Mouse (Mus musculus) forebrain, embryonic 11.5 days (tissue): ENCODE measurements around the gene Vmn1r21. TPM values are rescaled to one million over a fixed set of nuclear protein-coding genes. Genes with fewer than 3 reads are reported as not detected.

Experiments
- ATAC-seq: fragments of 200-750 bp; cut with Nextera tagmentation; replicated peaks from 2 replicates; pipeline ENCODE4 v1.8.0; 2017; ENCODE audit warnings: moderate TSS enrichment; ENCODE audit not compliant: low FRiP score
- DNase-seq: peaks from one replicate; pipeline ENCODE4 v3.0.0-alpha.2; 2017; ENCODE audit warnings: low spot score
- H3K27ac ChIP-seq: fragments of 300-500 bp; sonication (generic); 2 replicates; pipeline ENCODE4 v1.5.1; 2014; ENCODE audit warnings: low read depth, low read length
- H3K27me3 ChIP-seq: fragments of 300-500 bp; sonication (generic); 2 replicates; pipeline ENCODE4 v1.6.1; 2014; ENCODE audit warnings: mild to moderate bottlenecking, low read length, mixed read lengths; ENCODE audit not compliant: control insufficient read depth, insufficient read depth
- H3K36me3 ChIP-seq: fragments of 300-500 bp; sonication (generic); 2 replicates; pipeline ENCODE4 v1.6.1; 2014; ENCODE audit warnings: mild to moderate bottlenecking, low read length, moderate library complexity, mixed read lengths; ENCODE audit not compliant: control insufficient read depth, insufficient read depth
- H3K4me1 ChIP-seq: fragments of 300-500 bp; sonication (generic); replicated peaks from 2 replicates; pipeline ENCODE4 v1.6.1; 2014; ENCODE audit warnings: low read length, mixed read lengths; ENCODE audit not compliant: control insufficient read depth, insufficient read depth
- H3K4me2 ChIP-seq: fragments of 300-500 bp; sonication (generic); 2 replicates; pipeline ENCODE4 v1.6.1; 2014; ENCODE audit warnings: low read depth, mild to moderate bottlenecking, low read length, moderate library complexity, mixed read lengths; ENCODE audit not compliant: severe bottlenecking
- H3K4me3 ChIP-seq: fragments of 300-500 bp; sonication (generic); 2 replicates; pipeline ENCODE4 v1.5.1; 2014; ENCODE audit warnings: low read depth, low read length
- H3K9ac ChIP-seq: fragments of 300-500 bp; sonication (generic); 2 replicates; pipeline ENCODE4 v1.6.1; 2014; ENCODE audit warnings: low read length
- H3K9me3 ChIP-seq: fragments of 300-500 bp; sonication (generic); 2 replicates; pipeline ENCODE4 v1.6.1; 2016; ENCODE audit warnings: low read length, mixed read lengths; ENCODE audit not compliant: control insufficient read depth
- WGBS: fragments of 180-500 bp; shearing (Covaris S2); extraction: QIAGEN DNeasy Blood & Tissue Kit; methylation state at CpG from one replicate; pipeline ENCODE4 v1.1.7; 2014; 5-methylcytosine and 5-hydroxymethylcytosine counted together
- polyA plus RNA-seq: library from polyadenylated mRNA; unstranded; fragments of >200 nt; fragmentation: Nextera tagmentation; extraction: Ambion mirVana; gene quantifications from 2 replicates; pipeline ENCODE4 v1.2.1, GENCODE M21; 2014

Vmn1r21 gene
- polyA plus RNA-seq, 1 experiment from 2014 or later = not detected

DNA sequence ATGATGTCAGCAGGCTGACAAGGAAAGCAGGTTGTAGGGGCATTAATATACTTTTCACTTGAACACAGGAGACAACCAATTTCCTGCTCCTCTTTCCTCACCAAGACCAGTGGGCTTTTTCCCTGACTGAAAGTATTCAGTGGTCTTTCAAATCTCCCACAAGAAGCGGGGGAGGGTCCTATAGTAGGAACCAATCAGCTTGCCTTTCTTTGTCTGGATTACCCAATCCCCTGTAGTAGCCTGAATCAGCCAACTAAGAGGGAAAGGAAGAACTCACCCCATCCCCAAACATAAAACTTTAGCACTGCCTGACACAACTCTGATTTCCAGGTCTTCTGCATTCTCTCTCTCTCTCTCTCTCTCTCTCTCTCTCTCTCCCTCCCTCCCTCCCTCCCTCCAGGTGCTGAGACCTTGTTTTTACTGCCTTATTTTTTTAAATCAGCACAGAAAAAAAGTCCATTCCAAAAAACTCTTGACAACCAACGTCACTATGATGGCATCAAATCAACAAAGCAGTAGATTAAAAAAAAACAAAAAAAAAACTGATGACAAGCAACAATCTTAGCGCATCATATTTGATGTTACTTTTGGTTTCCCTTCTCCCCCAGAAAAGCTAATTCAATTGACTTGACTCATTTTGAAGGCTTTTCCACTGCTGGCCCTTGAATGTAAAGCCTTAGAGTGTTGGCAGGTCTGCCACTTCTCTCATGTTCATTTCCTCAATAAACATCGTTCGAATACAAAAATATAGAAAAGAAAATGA, 27.3 kb downstream of the Vmn1r21 start:
- 63% methylated on average over 5 of the region's 5 CpGs for WGBS
- peak overlapping the region; percentile 25; the same call in 1 of the 2 replicates for H3K27ac ChIP-seq
- ATAC-seq = peak; percentile 84

DNA sequence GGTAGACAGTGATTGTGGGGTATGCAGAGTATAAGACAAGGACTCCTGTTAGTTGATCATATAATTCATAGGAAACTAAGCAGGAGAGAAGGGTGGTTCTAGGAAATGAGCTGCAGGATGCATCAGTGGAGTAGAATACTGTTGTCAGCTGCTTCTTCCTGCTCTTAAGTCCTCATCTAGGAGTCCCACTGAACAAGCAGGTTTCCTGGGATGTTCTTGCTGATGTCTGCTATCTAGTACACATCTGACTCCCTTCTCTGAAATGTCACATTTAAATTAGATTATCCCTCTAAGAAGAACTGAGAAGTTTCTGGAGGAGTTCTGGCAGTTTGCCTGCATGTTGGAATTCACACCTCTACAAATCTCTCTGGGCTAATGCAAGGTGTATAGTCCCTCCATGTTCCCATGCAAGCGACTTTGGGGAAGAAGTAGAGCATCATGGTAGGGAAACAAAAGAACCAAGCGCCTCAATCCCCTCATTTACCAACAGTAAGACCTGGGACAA, 35.7 kb downstream of the Vmn1r21 start:
- Histone ChIP-seq H3K27ac (no peak overlapping the region), H3K27me3 (no peaks in the 10 kb centered on the region), H3K4me1 (no peaks in the 10 kb centered on the region), H3K9me3 (no peaks in the 10 kb centered on the region), H3K9ac (no peak overlapping the region), H3K4me2 (no peak overlapping the region), H3K36me3 (no peaks in the 10 kb centered on the region), H3K4me3 (no peak overlapping the region)
- WGBS = 87% methylated on average over 2 of the region's 2 CpGs
- ATAC-seq (no peak), DNase-seq (no peak)

More for the DNA sequence above, 27.3 kb downstream of the Vmn1r21 start:
- no peak overlapping the region; the same call in 1 of the 2 replicates for H3K4me3 ChIP-seq
- H3K9ac ChIP-seq = no peak overlapping the region
- peak overlapping the region; percentile 43; the same call in 1 of the 2 replicates for H3K4me2 ChIP-seq
- no peaks in the 10 kb centered on the region for H3K4me1 ChIP-seq
- no peaks in the 10 kb centered on the region for H3K27me3 ChIP-seq
- H3K9me3 ChIP-seq = no peaks in the 10 kb centered on the region
- peak; percentile 57 for DNase-seq
- no peaks in the 10 kb centered on the region for H3K36me3 ChIP-seq

DNA sequence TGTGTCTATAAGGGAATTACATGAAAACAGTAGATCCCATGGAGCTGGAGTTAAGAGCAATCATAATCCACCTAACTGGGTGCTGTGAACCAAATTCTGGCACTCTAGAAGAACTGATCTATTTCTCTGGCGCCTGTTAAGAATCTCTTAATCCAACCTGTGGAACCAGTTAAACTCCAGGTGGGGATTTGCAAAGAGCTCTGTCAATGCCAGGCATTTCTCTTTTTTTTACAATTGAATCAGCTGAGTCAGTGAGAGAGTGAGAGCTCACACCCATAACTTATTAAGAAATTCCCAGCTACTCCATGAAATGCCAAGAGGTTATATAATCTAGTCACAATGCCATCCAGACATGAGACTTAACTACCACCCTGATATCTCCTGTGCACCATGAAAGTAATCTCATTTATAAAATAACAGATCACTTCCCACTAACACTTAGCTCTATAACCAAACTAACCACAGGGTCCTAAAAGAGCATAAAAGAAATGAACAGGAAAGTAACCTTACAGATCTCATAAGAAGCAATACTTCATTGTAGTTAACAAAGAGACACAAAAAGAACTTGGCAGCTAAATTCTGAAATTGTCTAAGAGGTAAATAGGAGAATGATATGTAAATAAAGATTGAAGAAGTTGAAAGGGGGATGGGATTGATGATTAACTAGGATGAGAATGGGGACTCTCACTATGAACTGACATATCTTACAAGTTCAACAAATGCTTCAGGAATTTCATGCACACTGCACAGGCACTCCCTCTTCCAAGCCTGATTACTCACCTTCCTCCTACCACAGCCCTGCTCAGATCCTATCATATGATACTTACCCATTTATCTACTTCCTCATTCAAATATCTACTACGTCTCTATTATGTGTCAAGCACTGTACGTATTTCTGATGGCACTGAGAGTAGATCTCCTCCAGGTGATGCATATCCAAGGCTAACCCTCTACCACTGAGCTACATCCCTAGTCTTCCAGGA, 38.1 kb downstream of the Vmn1r21 start:
- no peaks in the 10 kb centered on the region for H3K4me1 ChIP-seq
- 87% methylated on average over 3 of the region's 3 CpGs for WGBS
- DNase-seq = no peak

DNA sequence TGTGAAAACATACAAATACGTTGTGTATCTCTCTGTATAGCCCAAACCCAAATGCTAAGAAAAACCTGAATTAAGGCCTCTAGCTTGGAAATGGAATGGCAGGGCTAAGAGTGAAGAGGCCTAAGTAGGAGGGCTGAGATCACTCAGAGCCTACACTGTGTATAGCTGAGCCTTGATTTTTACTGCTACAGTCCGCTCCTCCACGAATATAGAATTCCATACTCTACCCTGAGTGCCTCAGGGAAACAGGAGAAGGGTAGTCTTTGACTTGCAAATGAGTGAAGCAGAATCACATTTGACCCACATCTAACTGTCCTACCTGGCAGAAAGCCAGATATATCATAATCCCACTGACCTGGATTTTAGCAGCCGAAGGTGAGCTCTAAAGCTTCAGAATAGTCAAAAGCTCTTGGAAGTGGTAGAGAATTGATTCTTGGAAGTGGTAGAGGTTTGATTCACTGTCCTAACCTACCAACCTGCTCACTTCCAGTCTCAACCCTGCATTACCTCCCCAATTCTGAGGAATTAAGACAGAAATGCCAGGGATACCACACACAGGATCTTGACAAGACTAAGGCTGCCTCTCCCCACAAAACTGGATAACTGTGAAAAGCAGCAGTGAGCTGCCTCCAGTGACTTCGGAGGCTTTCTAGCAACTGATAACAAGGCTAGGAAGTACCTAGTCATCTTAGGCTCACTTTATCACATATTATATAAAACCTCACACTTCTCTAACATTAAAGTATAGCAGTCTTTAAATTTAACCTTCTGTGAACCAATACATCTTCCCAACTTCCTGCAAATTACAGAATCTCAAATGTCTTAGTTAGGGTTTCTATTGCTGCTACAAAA, 44.7 kb downstream of the Vmn1r21 start:
- Histone ChIP-seq H3K27me3 (no peaks in the 10 kb centered on the region), H3K4me1 (no peaks in the 10 kb centered on the region)
- 92% methylated on average over 5 of the region's 5 CpGs for WGBS

More for the DNA sequence above, 38.1 kb downstream of the Vmn1r21 start:
- Histone ChIP-seq H3K9ac (no peak overlapping the region), H3K9me3 (no peaks in the 10 kb centered on the region), H3K27ac (no peak overlapping the region), H3K36me3 (no peaks in the 10 kb centered on the region), H3K4me2 (no peak overlapping the region), H3K4me3 (no peak overlapping the region), H3K27me3 (no peaks in the 10 kb centered on the region)
- ATAC-seq = no peak

DNA sequence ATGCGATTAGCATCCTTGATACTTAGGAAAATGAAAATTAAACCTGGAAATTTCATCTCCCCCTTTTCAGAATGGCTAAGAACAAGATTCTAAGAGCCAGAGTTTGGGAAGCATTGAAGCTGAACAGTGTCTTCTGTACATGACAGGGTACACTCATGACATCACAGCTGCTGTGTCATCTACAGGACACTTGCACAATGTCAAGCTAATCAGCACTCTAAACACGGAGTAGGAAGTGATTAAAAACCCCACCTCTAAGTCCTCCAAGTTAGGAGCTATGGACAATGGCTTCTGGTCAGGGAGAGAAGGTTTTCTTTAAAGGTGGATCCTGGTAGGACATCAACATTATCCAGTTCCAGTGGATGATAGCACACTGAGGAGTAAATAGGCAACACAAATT, 47.0 kb downstream of the Vmn1r21 start:
- 88% methylated on average over 2 of the region's 2 CpGs for WGBS
- no peaks in the 10 kb centered on the region for H3K4me1 ChIP-seq
- H3K36me3 ChIP-seq = no peaks in the 10 kb centered on the region
- ATAC-seq (no peak), DNase-seq (no peak)
- no peak overlapping the region for H3K4me3 ChIP-seq
- no peak overlapping the region for H3K4me2 ChIP-seq
- H3K27me3 ChIP-seq = no peaks in the 10 kb centered on the region
- no peak overlapping the region for H3K27ac ChIP-seq
- H3K9me3 ChIP-seq = no peaks in the 10 kb centered on the region
- H3K9ac ChIP-seq = no peak overlapping the region

More for the DNA sequence above, 44.7 kb downstream of the Vmn1r21 start:
- Histone ChIP-seq H3K4me3 (no peak overlapping the region), H3K36me3 (no peaks in the 10 kb centered on the region), H3K4me2 (no peak overlapping the region), H3K9me3 (no peaks in the 10 kb centered on the region), H3K9ac (no peak overlapping the region), H3K27ac (no peak overlapping the region)
- no peak for ATAC-seq
- DNase-seq = no peak

DNA sequence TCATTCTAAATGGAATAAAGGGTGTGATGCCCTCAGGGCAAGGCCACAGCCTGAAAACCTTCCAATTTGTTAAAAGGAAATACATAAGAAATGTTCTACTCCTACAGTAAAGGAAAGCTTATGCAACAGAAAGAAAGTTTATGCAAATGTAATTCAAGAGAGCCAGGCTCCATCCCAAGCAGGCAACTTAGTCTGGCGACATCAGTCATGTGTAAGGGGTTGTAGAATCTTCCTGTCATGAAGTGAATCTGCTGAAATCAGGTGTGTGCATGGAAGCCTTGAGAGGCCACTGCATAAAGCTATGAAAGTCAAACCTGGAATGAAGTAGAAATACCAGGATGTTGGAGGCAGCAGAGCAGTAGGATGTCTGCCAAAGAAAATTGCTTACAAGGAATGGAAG, 51.2 kb downstream of the Vmn1r21 start:
- no peaks in the 10 kb centered on the region for H3K9me3 ChIP-seq
- 87% methylated on average over 1 of the region's 1 CpGs for WGBS
- no peak overlapping the region for H3K9ac ChIP-seq
- DNase-seq = no peak
- H3K4me3 ChIP-seq = no peak overlapping the region
- H3K4me1 ChIP-seq = no peaks in the 10 kb centered on the region
- H3K27ac ChIP-seq = no peak overlapping the region
- ATAC-seq = no peak
- H3K27me3 ChIP-seq = no peaks in the 10 kb centered on the region
- no peaks in the 10 kb centered on the region for H3K36me3 ChIP-seq
- H3K4me2 ChIP-seq = no peak overlapping the region

DNA sequence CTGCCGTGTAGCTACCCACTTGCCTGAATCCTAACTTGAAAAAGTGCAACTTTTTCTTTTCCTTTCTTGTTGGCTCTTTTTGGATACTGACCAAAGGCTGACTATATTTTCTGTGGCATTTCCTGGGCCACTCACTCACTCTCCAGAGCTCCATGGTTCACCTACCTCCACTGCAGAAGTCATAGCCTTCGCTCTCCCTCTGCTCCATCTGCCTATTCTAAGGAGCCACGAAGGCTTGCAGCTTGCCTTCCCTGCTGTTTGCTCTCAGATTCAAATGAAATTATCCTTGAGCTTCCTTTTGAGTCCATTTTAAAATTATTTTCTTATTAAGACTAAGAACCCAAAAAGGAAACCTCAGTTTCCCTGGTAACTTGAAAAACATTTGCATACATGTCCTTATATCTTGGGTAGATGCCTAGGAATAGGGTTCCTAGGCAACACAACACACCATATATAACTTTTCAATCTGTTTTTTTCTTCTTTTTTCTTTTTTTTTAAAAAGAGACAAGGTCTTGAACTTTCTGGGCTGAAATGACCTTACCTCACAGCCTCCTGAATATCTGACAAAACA, 53.2 kb downstream of the Vmn1r21 start:
- no peaks in the 10 kb centered on the region for H3K9me3 ChIP-seq
- no peaks in the 10 kb centered on the region for H3K27me3 ChIP-seq
- H3K4me3 ChIP-seq = no peak overlapping the region
- H3K9ac ChIP-seq = no peak overlapping the region
- DNase-seq = no peak
- no peak overlapping the region for H3K4me2 ChIP-seq
- no peaks in the 10 kb centered on the region for H3K36me3 ChIP-seq
- no peak overlapping the region for H3K27ac ChIP-seq
- 90% methylated on average over 3 of the region's 3 CpGs for WGBS
- no peak for ATAC-seq
- no peaks in the 10 kb centered on the region for H3K4me1 ChIP-seq
